Mouse (Mus musculus): Measurements from ENCODE around the gene Itpr1. TPM values are rescaled to one million over a fixed set of nuclear protein-coding genes. Genes with fewer than 3 reads are reported as not detected.

The Itpr1 gene
- polyA plus RNA-seq, 2 experiments: 10.7 to 17.1 TPM

DNA sequence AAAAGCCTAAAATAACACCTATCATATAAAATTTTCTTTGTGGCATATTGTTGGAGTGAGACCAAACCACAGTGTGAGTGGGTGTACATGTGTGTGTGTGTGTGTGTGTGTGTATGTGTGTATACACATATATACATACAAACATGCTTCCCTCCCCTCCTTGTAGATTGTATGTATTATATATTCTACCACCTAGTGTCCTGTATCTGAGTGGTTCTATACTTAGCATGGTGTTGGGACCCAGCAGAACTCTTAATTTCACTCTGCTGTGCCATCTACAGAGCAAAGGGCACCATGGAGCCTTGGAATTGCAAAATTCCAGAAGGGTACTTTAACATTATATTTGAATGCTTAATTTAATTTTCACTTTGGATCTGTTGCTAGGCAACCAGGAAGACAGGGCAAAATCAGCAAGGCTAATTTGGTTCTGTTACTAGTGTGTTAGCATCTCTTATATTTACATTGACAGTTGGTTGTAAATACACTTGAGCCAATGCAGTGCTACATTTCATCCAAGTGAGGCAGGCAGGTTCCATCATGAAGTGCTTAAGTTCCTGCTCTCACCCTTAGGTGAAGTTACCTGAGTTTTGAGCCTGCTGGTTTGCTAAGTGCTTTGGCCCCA is 122.4 kb downstream of the Itpr1 start:
- no peak for TF ChIP-seq POLR2A (IDR thresholded peaks at IDR 0.05; ENCODE audit: borderline replicate concordance, extremely low read depth, insufficient read depth, insufficient read length)
- Histone ChIP-seq H3K27me3 (ENCODE audit: control insufficient read depth, insufficient read depth, low read length) (no peaks in the 10 kb centered on the region), H3K9ac (ENCODE audit: low read depth, low read length, severe bottlenecking) (no peak overlapping the region), H3K4me3 (replicated peaks; ENCODE audit: low read length) (no peak overlapping the region), H3K4me2 (replicated peaks; ENCODE audit: low read depth, low read length, severe bottlenecking) (no peak overlapping the region), H3K9me3 (ENCODE audit: control insufficient read depth, low read length) (no peaks in the 10 kb centered on the region), H3K36me3 (ENCODE audit: control insufficient read depth, insufficient read depth, low read length) (peaks cover 5% of the 10 kb centered on the region; the same call in 1 of the 2 replicates), H3K4me1 (ENCODE audit: control insufficient read depth, insufficient read depth, low read length) (no peaks in the 10 kb centered on the region), H3K27ac (replicated peaks; ENCODE audit: low read depth, low read length) (no peak overlapping the region)
- ATAC-seq (ENCODE audit: low FRiP score, low read depth) (no peak), DNase-seq (ENCODE audit: low spot score) (no peak)

DNA sequence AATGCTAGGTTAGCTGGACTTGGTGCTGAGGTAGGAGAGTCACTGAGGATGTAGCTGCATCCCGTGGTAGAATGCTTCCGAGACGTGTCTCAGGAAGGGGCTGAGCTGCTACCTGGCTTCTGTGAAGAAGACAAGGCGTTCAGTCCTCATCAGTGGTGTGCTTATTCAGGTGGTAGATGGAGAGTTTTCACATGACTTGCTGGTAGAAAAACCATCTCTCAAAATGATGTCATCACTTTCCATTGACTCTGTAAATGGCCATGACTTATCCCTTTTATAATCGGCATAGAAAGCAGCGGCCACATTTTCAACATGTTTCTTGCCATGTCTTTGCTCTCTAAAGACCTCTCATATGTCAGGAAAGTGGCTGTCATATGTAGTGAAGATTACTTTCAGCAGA is 123.6 kb downstream of the Itpr1 start:
- Histone ChIP-seq H3K27me3 (ENCODE audit: control insufficient read depth, insufficient read depth, low read length) (no peaks in the 10 kb centered on the region), H3K36me3 (ENCODE audit: control insufficient read depth, insufficient read depth, low read length) (peaks cover 5% of the 10 kb centered on the region; the same call in 1 of the 2 replicates), H3K4me1 (ENCODE audit: control insufficient read depth, insufficient read depth, low read length) (no peaks in the 10 kb centered on the region), H3K27ac (replicated peaks; ENCODE audit: low read depth, low read length) (no peak overlapping the region), H3K9ac (ENCODE audit: low read depth, low read length, severe bottlenecking) (no peak overlapping the region), H3K9me3 (ENCODE audit: control insufficient read depth, low read length) (no peaks in the 10 kb centered on the region), H3K4me3 (replicated peaks; ENCODE audit: low read length) (no peak overlapping the region), H3K4me2 (replicated peaks; ENCODE audit: low read depth, low read length, severe bottlenecking) (no peak overlapping the region)
- no peak for DNase-seq (ENCODE audit: low spot score)
- ATAC-seq (ENCODE audit: low FRiP score, low read depth): no peak
- 92% methylated on average over 6 of the region's 6 CpGs for WGBS
- no peak for TF ChIP-seq POLR2A (IDR thresholded peaks at IDR 0.05; ENCODE audit: borderline replicate concordance, extremely low read depth, insufficient read depth, insufficient read length)

DNA sequence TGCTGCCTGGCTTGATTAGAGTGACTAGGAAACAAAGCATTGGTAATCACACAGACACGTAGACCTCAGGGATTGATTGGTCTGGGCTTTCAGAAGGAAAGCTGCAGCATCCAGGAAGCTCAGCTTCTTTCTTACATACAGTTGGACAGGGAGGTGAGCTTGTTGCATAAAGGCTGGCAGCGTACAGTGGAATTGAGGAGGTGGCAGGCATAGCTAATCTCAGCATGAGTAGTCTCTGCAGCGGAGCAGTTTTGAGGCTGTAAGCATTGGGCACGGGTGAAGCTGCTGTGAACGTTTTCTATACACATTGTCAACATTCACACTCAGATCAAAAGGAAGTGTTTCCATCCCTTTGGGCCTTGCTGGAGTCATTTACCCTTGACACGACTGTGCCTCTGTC is 124.4 kb downstream of the Itpr1 start:
- H3K4me3 ChIP-seq (replicated peaks; ENCODE audit: low read length): no peak overlapping the region
- H3K4me2 ChIP-seq (replicated peaks; ENCODE audit: low read depth, low read length, severe bottlenecking): no peak overlapping the region
- no peaks in the 10 kb centered on the region for H3K9me3 ChIP-seq (ENCODE audit: control insufficient read depth, low read length)
- H3K4me1 ChIP-seq (ENCODE audit: control insufficient read depth, insufficient read depth, low read length): no peaks in the 10 kb centered on the region
- H3K27me3 ChIP-seq (ENCODE audit: control insufficient read depth, insufficient read depth, low read length): no peaks in the 10 kb centered on the region
- H3K9ac ChIP-seq (ENCODE audit: low read depth, low read length, severe bottlenecking): no peak overlapping the region
- no peak for ATAC-seq (ENCODE audit: low FRiP score, low read depth)
- DNase-seq (ENCODE audit: low spot score): no peak
- TF ChIP-seq POLR2A (IDR thresholded peaks at IDR 0.05; ENCODE audit: borderline replicate concordance, extremely low read depth, insufficient read depth, insufficient read length): no peak
- 69% methylated on average over 6 of the region's 6 CpGs for WGBS
- H3K36me3 ChIP-seq (ENCODE audit: control insufficient read depth, insufficient read depth, low read length): peaks cover 5% of the 10 kb centered on the region; the same call in 1 of the 2 replicates
- H3K27ac ChIP-seq (replicated peaks; ENCODE audit: low read depth, low read length): no peak overlapping the region

DNA sequence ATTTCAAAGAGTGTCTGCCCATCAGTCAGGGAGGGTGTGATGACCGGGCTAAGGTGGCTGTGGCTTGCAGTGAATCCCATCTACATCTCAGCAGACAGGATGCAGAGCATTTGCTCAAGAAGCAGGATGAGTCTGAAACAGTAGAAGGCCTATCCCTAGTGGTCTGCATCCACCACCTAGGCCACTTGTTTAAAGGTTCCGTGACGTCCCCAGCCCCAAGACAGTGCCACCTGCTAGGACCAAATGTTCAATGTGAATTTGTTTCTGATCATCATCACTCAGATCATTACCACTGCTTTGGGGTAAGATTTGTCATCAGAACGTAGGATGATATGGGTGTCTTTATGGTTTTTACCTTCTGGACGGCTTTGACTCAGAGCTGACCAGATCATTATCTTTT is 125.5 kb downstream of the Itpr1 start:
- 92% methylated on average over 5 of the region's 5 CpGs for WGBS
- DNase-seq (ENCODE audit: low spot score): no peak
- H3K4me1 ChIP-seq (ENCODE audit: control insufficient read depth, insufficient read depth, low read length): no peaks in the 10 kb centered on the region
- no peak for ATAC-seq (ENCODE audit: low FRiP score, low read depth)
- no peak overlapping the region for H3K27ac ChIP-seq (replicated peaks; ENCODE audit: low read depth, low read length)
- TF ChIP-seq POLR2A (IDR thresholded peaks at IDR 0.05; ENCODE audit: borderline replicate concordance, extremely low read depth, insufficient read depth, insufficient read length): no peak
- no peak overlapping the region for H3K9ac ChIP-seq (ENCODE audit: low read depth, low read length, severe bottlenecking)
- H3K36me3 ChIP-seq (ENCODE audit: control insufficient read depth, insufficient read depth, low read length): peaks cover 5% of the 10 kb centered on the region; the same call in 1 of the 2 replicates
- H3K4me3 ChIP-seq (replicated peaks; ENCODE audit: low read length): no peak overlapping the region
- H3K27me3 ChIP-seq (ENCODE audit: control insufficient read depth, insufficient read depth, low read length): no peaks in the 10 kb centered on the region
- H3K4me2 ChIP-seq (replicated peaks; ENCODE audit: low read depth, low read length, severe bottlenecking): no peak overlapping the region
- no peaks in the 10 kb centered on the region for H3K9me3 ChIP-seq (ENCODE audit: control insufficient read depth, low read length)

DNA sequence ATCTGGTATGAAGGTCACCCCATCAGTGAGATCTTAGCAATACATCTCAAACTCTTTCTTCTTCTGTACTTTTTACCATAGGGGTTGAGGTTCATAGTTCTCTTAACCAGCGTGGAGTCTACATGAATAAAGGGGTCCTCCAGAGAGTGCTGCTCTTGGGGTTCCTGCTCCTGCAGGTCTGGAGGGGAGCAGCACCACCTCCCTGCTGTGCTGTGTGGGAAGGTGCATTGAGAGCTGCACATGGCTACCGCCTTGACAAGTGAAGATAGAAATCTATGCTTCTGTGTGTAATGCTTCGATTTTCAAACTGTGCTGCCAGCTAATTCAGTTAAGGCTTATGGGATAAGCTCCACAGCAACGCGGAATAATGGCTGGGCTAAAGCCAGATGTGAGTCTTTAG is 130.1 kb downstream of the Itpr1 start:
- Histone ChIP-seq H3K9ac (ENCODE audit: low read depth, low read length, severe bottlenecking) (no peak overlapping the region), H3K36me3 (ENCODE audit: control insufficient read depth, insufficient read depth, low read length) (peaks cover 5% of the 10 kb centered on the region; the same call in 1 of the 2 replicates), H3K4me2 (replicated peaks; ENCODE audit: low read depth, low read length, severe bottlenecking) (no peak overlapping the region), H3K9me3 (ENCODE audit: control insufficient read depth, low read length) (no peaks in the 10 kb centered on the region), H3K27ac (replicated peaks; ENCODE audit: low read depth, low read length) (no peak overlapping the region), H3K27me3 (ENCODE audit: control insufficient read depth, insufficient read depth, low read length) (no peaks in the 10 kb centered on the region), H3K4me3 (replicated peaks; ENCODE audit: low read length) (no peak overlapping the region), H3K4me1 (ENCODE audit: control insufficient read depth, insufficient read depth, low read length) (no peaks in the 10 kb centered on the region)
- no peak for DNase-seq (ENCODE audit: low spot score)
- TF ChIP-seq POLR2A (IDR thresholded peaks at IDR 0.05; ENCODE audit: borderline replicate concordance, extremely low read depth, insufficient read depth, insufficient read length): no peak
- ATAC-seq (ENCODE audit: low FRiP score, low read depth): no peak
- 85% methylated on average over 5 of the region's 5 CpGs for WGBS
